Mouse (Mus musculus) cortical plate, adult 2 months (tissue): ENCODE measurements around the gene Myo1c.

Source experiments
- CTCF ChIP-seq: fragments of 200-500 bp; IDR thresholded peaks from 2 replicates; pipeline ENCODE4 v1.5.1; 2011; ENCODE audit warnings: mild to moderate bottlenecking, control low read depth, low read length; ENCODE audit not compliant: insufficient read depth; ENCODE audit errors: extremely low read depth
- POLR2A ChIP-seq: fragments of 200-500 bp; IDR thresholded peaks from 2 replicates; pipeline ENCODE4 v1.6.1; 2011; ENCODE audit warnings: mild to moderate bottlenecking, low read length, control low read depth; ENCODE audit not compliant: insufficient read depth; ENCODE audit errors: extremely low read depth

DNA sequence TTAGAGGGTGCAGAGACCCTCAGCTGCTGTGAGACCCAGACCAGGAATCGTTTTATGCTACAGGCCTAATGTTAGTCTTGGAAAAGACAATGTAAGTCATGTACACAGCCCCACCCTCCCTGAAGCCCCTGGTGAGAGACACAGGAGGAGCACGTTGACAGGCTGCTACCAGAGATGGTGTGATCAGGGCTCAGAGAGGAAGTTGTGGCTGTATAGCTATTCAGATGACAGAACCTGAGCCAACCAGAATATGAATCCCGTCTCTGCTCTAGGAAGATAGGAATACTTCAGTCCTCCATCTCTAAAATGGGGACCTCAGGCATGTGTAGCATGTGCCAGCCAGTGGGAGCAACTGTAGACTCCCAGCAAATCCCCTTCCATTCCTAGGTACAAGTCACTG is 18.3 kb downstream of the Myo1c start:
- TF ChIP-seq POLR2A (no peak), CTCF (no peak)
